Mouse (Mus musculus) cerebellum, adult 2 months (tissue): ENCODE measurements around the gene Kcne3.

Source experiments
- CTCF ChIP-seq: fragments of 200-500 bp; IDR thresholded peaks from 2 replicates; pipeline ENCODE4 v1.5.1; 2011; ENCODE audit warnings: low read depth, mild to moderate bottlenecking, control low read depth, low read length, moderate library complexity, borderline replicate concordance; ENCODE audit not compliant: insufficient read depth
- POLR2A ChIP-seq: fragments of 200-500 bp; IDR thresholded peaks from 2 replicates; pipeline ENCODE4 v1.6.1; 2011; ENCODE audit warnings: low read length, control low read depth, borderline replicate concordance; ENCODE audit not compliant: insufficient read depth

GRCm38 (mm10) chr7:100230646-100231045 is 54.3 kb downstream of the Kcne3 start:
- TF ChIP-seq CTCF (no peak), POLR2A (no peak)
